Mouse (Mus musculus) hindlimb bud, embryonic 11.5 days (tissue): ENCODE measurements at regions not wholly inside any gene's neighbourhood (a gene's known extent, or its start where the extent isn't known, plus 50 kb on each side); places are given as distances from the start of the nearest gene placed in this dataset.

Experiments
- DNase-seq: peaks from one replicate; pipeline ENCODE4 v3.0.0-alpha.2; 2012; ENCODE audit warnings: low read depth, low spot score; ENCODE audit errors: extremely low spot score

- DNase-seq, result peak; percentile 50
These were observed 66.7 kb downstream of the Rwdd3 start for GRCm38 (mm10) chr3:121104571-121105407.

- no peak for DNase-seq
These were observed 68.6 kb downstream of the Rwdd3 start for GRCm38 (mm10) chr3:121102871-121103270.

GRCm38 (mm10) chr3:121102120-121102519, 69.4 kb downstream of the Rwdd3 start:
- DNase-seq, result no peak

- no peak for DNase-seq
These were observed 71.2 kb downstream of the Rwdd3 start for GRCm38 (mm10) chr3:121100211-121100860.

- peak; percentile 47 for DNase-seq
These were observed 78.0 kb downstream of the Rwdd3 start for GRCm38 (mm10) chr3:121093509-121093908.

GRCm38 (mm10) chr3:121088724-121089123, 82.8 kb downstream of the Rwdd3 start:
- DNase-seq, result no peak

GRCm38 (mm10) chr3:121068676-121069075, 102.8 kb downstream of the Rwdd3 start:
- DNase-seq, result no peak

- DNase-seq, result no peak
These were observed 135.5 kb downstream of the Rwdd3 start for GRCm38 (mm10) chr3:121035904-121036549.

GRCm38 (mm10) chr3:121025546-121026157, 145.8 kb downstream of the Rwdd3 start:
- DNase-seq, result no peak

GRCm38 (mm10) chr3:121024810-121025209, 146.7 kb downstream of the Rwdd3 start:
- DNase-seq, result no peak

- DNase-seq, result no peak
These were observed 150.2 kb downstream of the Rwdd3 start for GRCm38 (mm10) chr3:121021126-121021848.

- DNase-seq, result no peak
These were observed 162.3 kb downstream of the Rwdd3 start for GRCm38 (mm10) chr3:121009223-121009622.

GRCm38 (mm10) chr3:120983556-120984270, 187.8 kb downstream of the Rwdd3 start:
- no peak for DNase-seq

GRCm38 (mm10) chr3:120982795-120983555, 188.5 kb downstream of the Rwdd3 start:
- no peak for DNase-seq

GRCm38 (mm10) chr3:120982218-120982617, 189.3 kb downstream of the Rwdd3 start:
- DNase-seq, result no peak

GRCm38 (mm10) chr3:120970746-120971466, 200.6 kb downstream of the Rwdd3 start:
- DNase-seq, result no peak

GRCm38 (mm10) chr3:120946906-120947305, 224.6 kb downstream of the Rwdd3 start:
- no peak for DNase-seq

- DNase-seq, result no peak
These were observed 237.1 kb downstream of the Rwdd3 start for GRCm38 (mm10) chr3:120934401-120934800.

GRCm38 (mm10) chr3:120920351-120920750, 251.1 kb downstream of the Rwdd3 start:
- DNase-seq, result no peak
